Mouse (Mus musculus) bone marrow, adult 2 months (tissue): ENCODE results near the gene Slc38a6.

ENCODE experiments used
- CTCF ChIP-seq: fragments of 200-500 bp; IDR thresholded peaks from 2 replicates; pipeline ENCODE4 v1.5.1; 2011; ENCODE audit warnings: low read length, control low read depth; ENCODE audit not compliant: control insufficient read depth, insufficient read depth
- POLR2A ChIP-seq: fragments of 200-500 bp; IDR thresholded peaks from 2 replicates; pipeline ENCODE4 v1.6.1; 2011; ENCODE audit warnings: low read depth, mild to moderate bottlenecking, control low read depth, low read length, borderline replicate concordance; ENCODE audit not compliant: control insufficient read depth

- TF ChIP-seq CTCF (no peak), POLR2A (no peak)
Observed at GRCm38 (mm10) chr12:73402851-73403665, 116.5 kb downstream of the Slc38a6 start.
